Mouse (Mus musculus) CH12F3 (cell line): ENCODE measurements around the gene Map3k20.

Source experiments
- in situ Hi-C: fragments of 300-500 bp; cut with MboI; formaldehyde crosslinking; loops from 2 replicates; pipeline ENCODE4 v1.14.3; 2020; ENCODE audit warnings: low sequenced_read_pairs

The Map3k20 gene

GRCm38 (mm10) chr2:72372136-72372535 lies 86.7 kb downstream of the Map3k20 start:
- in situ Hi-C loops, result no loop called here

DNA sequence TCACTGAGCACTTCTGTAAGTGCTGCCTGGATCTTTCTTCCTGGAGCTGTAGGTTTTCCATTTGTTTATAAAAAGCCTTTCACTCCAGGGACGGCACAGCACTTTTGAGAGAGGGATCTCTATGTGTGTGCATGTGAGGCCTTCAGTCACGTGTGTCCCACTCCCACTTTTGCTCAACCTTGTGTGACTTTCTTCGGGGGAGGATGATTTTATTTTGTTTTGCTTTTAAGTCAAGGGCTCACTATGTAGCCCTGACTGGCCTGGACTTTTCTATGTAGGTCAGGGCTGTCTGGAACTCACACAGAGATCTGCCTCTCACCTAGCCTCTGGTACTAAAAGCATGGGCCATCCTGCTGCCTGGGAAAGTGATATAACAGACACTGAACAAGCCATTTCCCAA lies 88.6 kb downstream of the Map3k20 start:
- in situ Hi-C loops, result no loop called here

DNA sequence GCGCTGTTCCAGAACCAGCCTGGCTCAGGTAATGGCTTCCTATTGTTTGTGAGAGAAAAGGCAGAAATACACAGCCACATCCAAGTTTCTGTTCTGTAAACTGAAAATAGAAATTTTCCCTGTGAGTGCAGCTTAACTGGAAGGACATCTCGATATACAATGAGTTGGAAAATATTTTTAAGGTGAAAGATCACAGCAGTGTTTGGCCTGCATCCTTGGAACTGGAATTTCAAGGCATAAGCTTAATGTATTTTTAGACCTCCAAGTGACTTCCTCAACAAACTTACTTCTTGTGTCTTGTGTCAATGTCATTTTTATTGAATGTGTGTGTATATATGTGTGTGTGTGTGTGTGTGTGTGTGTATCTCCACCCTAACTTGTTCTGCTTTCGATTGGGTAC lies 90.4 kb downstream of the Map3k20 start:
- in situ Hi-C loops, result no loop called here

DNA sequence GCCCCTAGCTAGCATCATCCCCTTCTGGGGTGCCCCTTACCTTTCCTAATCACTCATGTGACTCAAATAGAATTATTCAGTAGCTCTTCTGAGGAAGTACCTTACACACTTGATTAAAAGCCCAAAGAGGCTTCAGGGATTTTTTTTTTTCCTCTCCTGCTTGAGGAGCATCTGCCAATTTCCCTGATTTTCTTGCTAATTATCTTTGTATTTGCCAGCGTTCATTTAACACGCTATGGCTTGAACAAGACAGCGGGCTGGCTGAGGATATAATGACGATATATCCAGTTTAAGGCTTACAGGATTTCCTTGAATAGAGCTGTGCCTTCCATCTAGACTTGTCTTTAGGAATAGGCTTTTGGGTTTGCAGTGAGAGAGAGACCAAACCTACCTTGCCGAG lies 91.5 kb downstream of the Map3k20 start:
- in situ Hi-C loops, result no loop called here

DNA sequence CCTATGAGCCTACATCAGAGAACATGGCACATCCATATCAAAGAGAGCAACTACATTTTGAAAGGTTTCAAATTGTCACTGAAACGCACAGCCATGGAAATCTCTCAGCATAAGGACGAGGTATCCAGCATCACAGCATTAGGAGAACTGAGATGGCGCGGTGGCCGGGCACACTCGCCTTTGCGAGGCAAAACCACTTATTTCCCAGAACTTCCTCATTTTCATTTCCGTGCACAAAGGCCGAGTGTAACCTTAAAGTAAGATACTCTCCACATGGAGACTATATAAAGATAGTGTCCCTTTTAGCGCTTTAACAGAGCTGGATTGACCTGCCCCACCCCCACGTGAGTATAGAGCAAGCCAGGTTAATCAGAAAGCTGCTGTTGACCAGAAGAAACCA lies 94.0 kb downstream of the Map3k20 start:
- in situ Hi-C loops, result no loop called here

DNA sequence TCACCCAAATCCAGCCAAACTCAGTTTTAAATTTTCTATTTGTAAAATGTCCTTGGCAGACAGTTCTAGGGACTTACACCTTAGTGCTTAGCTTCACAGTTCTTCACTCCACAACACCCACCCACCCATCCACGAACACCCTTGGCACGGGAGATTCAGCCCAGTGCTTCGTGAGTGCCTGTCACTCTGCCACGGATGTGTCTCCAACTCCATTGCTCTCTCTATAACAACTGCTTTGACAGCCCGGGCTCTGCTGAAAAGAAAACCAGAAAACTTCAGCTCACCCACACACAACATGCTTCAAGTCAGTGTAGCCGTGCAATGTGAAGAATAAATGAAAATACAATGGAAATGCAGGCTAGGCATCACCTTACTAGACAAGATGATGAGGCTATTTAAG lies 97.2 kb downstream of the Map3k20 start:
- in situ Hi-C loops, result no loop called here

GRCm38 (mm10) chr2:72383321-72383720 lies 97.9 kb downstream of the Map3k20 start:
- in situ Hi-C loops, result no loop called here

GRCm38 (mm10) chr2:72389411-72389810 lies 104.0 kb downstream of the Map3k20 start:
- in situ Hi-C loops, result no loop called here

GRCm38 (mm10) chr2:72389942-72390341 lies 104.5 kb downstream of the Map3k20 start:
- in situ Hi-C loops, result no loop called here

DNA sequence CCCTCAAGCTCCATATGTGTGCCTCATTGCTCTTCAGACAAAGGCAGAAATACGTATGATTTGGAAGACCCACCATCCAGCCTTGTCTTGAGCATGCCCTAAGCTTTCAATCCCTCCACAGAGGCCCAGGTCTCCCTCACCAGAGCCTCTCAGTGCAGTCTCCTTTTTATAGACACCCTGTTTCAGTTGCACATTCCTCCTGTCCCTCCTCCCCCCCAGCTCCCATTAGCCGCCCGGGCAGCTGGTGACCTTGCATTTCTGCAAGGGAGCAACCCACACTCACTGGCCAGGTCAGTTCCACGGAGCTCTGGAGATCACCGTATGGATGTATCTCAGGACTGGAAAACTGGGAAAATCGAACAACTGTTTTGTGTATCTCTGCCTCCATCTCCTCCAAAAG lies 105.0 kb downstream of the Map3k20 start:
- in situ Hi-C loops, result no loop called here

GRCm38 (mm10) chr2:72391024-72391423 lies 105.6 kb downstream of the Map3k20 start:
- in situ Hi-C loops, result no loop called here

DNA sequence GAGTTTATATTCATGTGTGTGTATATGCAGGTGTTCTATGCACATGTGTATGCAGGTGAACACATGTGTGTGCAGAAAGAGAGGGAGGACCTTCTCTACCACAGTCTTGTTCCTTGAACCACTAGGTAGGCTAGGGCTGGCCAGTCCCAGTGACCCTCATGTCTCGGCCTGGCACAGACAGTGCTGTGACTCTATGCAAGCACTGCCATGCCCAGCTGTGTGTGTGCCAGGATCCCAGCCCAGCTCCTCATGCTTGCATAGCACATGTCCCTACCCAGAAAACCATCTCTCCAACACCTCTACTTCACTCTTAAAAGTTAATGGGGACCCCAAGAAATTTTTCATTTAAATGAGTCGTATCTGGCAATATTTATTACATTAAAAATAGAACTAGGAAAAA lies 106.3 kb downstream of the Map3k20 start:
- in situ Hi-C loops, result no loop called here

DNA sequence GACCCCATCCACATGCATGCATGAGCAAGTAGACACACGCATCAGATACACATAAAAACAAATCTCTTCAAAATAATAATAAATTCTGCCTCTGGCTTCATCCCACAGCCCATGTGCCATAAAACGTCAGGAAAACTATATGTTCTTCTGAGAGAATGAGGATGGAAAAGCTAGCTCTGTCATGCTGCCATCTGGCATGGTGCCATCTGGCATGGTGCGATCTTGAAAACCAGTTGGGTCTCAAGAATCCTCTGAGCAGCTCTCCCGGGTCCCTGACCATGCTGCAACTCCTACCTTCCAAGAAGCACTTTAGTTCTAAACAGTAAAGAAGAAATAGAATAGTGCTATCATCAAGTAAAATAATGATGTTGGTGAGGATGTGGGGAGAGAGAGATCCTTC lies 106.9 kb downstream of the Map3k20 start:
- in situ Hi-C loops, result no loop called here

DNA sequence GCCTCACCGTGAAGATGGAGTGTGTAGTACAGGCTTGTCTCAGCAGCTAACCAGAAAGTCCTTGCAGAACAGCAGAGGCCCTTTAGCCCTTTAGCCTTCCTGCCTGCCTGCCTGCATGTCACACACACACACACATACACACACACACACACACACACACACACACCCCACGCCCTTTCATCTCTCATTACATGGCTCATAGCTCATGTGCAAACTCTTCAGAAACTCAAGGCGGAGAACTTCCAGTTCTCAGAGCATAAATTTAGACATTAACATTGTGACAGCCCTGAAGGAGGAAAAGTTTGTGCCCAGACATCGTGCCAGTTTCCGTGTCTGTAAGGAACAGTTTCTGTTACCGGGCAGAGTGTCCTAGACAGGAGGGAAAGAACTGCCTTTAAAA lies 111.5 kb downstream of the Map3k20 start:
- in situ Hi-C loops, result no loop called here

- in situ Hi-C loops, result no loop called here
These were observed 112.8 kb downstream of the Map3k20 start for GRCm38 (mm10) chr2:72398227-72398626.

GRCm38 (mm10) chr2:72399469-72400195 lies 114.2 kb downstream of the Map3k20 start:
- in situ Hi-C loops, result no loop called here

- in situ Hi-C loops, result no loop called here
These were observed 115.9 kb downstream of the Map3k20 start for GRCm38 (mm10) chr2:72401290-72401689.

DNA sequence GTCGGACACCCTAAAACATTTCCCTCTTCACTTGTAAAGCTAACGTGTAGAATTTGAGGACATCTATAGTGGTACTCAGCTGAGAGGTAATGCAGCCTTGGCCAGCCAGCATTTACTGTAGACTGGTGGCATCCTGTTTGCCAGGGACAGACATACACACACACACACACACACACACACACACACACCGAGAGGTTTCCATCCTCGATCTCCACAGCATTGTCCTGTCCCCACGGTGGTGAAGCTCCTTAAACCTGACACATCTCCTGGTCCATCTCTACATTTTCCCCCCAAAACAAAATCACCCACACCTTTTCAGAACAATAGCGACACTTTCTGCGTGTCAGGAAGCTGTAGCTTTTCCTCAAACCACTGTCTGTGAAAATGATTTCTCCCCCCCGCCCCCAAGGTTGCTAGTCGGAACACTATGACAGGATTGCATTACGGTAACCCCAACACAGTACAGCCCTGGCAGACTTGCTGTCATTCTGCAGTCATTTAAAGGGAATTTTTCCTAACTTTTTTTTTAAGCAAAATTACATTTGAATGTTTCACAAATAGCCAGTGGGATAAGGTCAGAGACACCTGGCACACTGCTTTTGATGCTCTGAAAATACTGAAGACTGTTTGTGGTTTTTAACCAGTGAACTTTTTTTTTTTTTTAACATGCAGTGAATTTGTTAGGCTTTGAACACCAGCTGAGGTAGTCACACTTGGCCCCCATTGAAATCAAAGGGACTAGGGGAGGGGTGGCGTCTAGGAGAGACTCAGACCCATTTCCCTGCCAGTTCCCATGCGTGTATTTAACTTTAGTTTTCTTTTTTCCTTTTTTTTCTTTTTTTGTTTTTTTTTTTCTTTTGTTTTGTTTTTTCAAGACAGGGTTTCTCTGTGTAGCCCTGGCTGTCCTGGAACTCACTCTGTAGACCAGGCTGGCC lies 120.5 kb downstream of the Map3k20 start:
- in situ Hi-C loops, result no loop called here

DNA sequence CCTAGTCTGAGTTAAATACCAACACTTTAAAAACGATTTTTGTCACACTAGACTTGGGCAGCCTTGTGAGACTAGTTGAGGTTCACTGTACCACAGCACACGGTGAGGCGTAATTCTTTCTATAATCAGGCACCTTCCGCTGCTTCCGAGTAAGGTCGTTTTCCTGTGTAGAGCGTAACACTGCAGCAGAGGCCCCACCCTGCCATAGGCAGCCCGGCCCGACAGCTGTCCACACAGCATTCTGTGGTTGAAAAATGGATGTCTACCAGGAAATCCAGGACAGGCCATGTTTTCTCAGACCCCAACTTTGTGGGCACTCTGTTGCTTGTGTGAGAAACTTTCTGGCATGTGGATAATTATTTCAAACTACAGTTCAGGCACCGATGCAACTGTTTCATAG lies 121.3 kb downstream of the Map3k20 start:
- in situ Hi-C loops, result no loop called here

- in situ Hi-C loops, result no loop called here
These were observed 122.1 kb downstream of the Map3k20 start for GRCm38 (mm10) chr2:72407341-72408092.

GRCm38 (mm10) chr2:72409968-72410367 lies 124.5 kb downstream of the Map3k20 start:
- in situ Hi-C loops, result no loop called here
